Mouse (Mus musculus) limb, embryonic 15.5 days (tissue): ENCODE measurements around the gene Pik3c2b. TPM values are rescaled to one million over a fixed set of nuclear protein-coding genes. Genes with fewer than 3 reads are reported as not detected.

ENCODE experiments used
- ATAC-seq: fragments of 200-750 bp; cut with Nextera tagmentation; 2 replicates; pipeline ENCODE4 v1.8.0; 2017; ENCODE audit warnings: low read depth, moderate TSS enrichment; ENCODE audit not compliant: insufficient number of reproducible peaks, low FRiP score, low TSS enrichment
- H3K27ac ChIP-seq: fragments of 300-500 bp; sonication (generic); 2 replicates; pipeline ENCODE4 v1.5.1; 2015; ENCODE audit warnings: moderate library complexity, mild to moderate bottlenecking, inconsistent platforms
- H3K27me3 ChIP-seq: fragments of 300-500 bp; sonication (generic); 2 replicates; pipeline ENCODE4 v1.6.1; 2015; ENCODE audit warnings: inconsistent platforms
- H3K36me3 ChIP-seq: fragments of 300-500 bp; sonication (generic); 2 replicates; pipeline ENCODE4 v1.6.1; 2015; ENCODE audit warnings: inconsistent platforms
- H3K4me1 ChIP-seq: fragments of 300-500 bp; sonication (generic); 2 replicates; pipeline ENCODE4 v1.6.1; 2015; ENCODE audit warnings: inconsistent platforms
- H3K4me2 ChIP-seq: fragments of 300-500 bp; sonication (generic); 2 replicates; pipeline ENCODE4 v1.6.1; 2015; ENCODE audit warnings: mild to moderate bottlenecking, inconsistent platforms
- H3K4me3 ChIP-seq: fragments of 300-500 bp; sonication (generic); 2 replicates; pipeline ENCODE4 v1.5.1; 2015; ENCODE audit warnings: mild to moderate bottlenecking, inconsistent platforms
- H3K9ac ChIP-seq: fragments of 300-500 bp; sonication (generic); 2 replicates; pipeline ENCODE4 v1.6.1; 2015; ENCODE audit warnings: inconsistent platforms
- H3K9me3 ChIP-seq: fragments of 300-500 bp; sonication (generic); 2 replicates; pipeline ENCODE4 v1.6.1; 2016; ENCODE audit warnings: inconsistent platforms
- WGBS: fragments of 180-500 bp; shearing (Covaris S2); methylation state at CpG from one replicate; pipeline ENCODE4 v1.1.7; 2015; 5-methylcytosine and 5-hydroxymethylcytosine counted together
- polyA plus RNA-seq: library from polyadenylated mRNA; unstranded; fragments of >200 nt; fragmentation: Nextera tagmentation; extraction: Ambion mirVana; gene quantifications from 2 replicates; pipeline ENCODE4 v1.2.1, GENCODE M21; 2015

Pik3c2b gene
- polyA plus RNA-seq, 1 experiment from 2014 or later, result 6.8 TPM

GRCm38 (mm10) chr1:133087206-133087905, 41.9 kb downstream of the Pik3c2b start:
- peaks cover 16% of the 10 kb centered on the region for H3K4me1 ChIP-seq
- ATAC-seq, result no peak
- no peak overlapping the region for H3K9ac ChIP-seq
- peaks cover 30% of the 10 kb centered on the region for H3K36me3 ChIP-seq
- no peak overlapping the region for H3K4me2 ChIP-seq
- H3K27me3 ChIP-seq, result no peaks in the 10 kb centered on the region
- no peaks in the 10 kb centered on the region for H3K9me3 ChIP-seq
- no peak overlapping the region for H3K27ac ChIP-seq
- no peak overlapping the region for H3K4me3 ChIP-seq
- WGBS, result 49% methylated on average over 7 of the region's 7 CpGs

GRCm38 (mm10) chr1:133088196-133088595, 42.7 kb downstream of the Pik3c2b start:
- Histone ChIP-seq H3K27me3 (no peaks in the 10 kb centered on the region), H3K4me3 (no peak overlapping the region), H3K36me3 (peaks cover 27% of the 10 kb centered on the region), H3K9me3 (no peaks in the 10 kb centered on the region), H3K4me1 (peaks cover 16% of the 10 kb centered on the region), H3K27ac (no peak overlapping the region), H3K9ac (no peak overlapping the region), H3K4me2 (no peak overlapping the region)
- ATAC-seq, result no peak
- WGBS, result 80% methylated on average over 10 of the region's 10 CpGs

- Histone ChIP-seq H3K9me3 (no peaks in the 10 kb centered on the region), H3K36me3 (peaks cover 33% of the 10 kb centered on the region), H3K27ac (no peak overlapping the region), H3K9ac (no peak overlapping the region), H3K4me2 (no peak overlapping the region), H3K27me3 (no peaks in the 10 kb centered on the region), H3K4me1 (peaks cover 9% of the 10 kb centered on the region), H3K4me3 (no peak overlapping the region)
- WGBS, result 79% methylated on average over 4 of the region's 4 CpGs
- no peak for ATAC-seq
Observed at GRCm38 (mm10) chr1:133089415-133089814, 43.9 kb downstream of the Pik3c2b start.

GRCm38 (mm10) chr1:133090641-133091040, 45.2 kb downstream of the Pik3c2b start:
- WGBS, result 76% methylated on average over 6 of the region's 6 CpGs

GRCm38 (mm10) chr1:133091483-133091882, 46.0 kb downstream of the Pik3c2b start:
- Histone ChIP-seq H3K4me1 (peaks cover 4% of the 10 kb centered on the region; the same call in 1 of the 2 replicates), H3K9ac (no peak overlapping the region), H3K4me2 (no peak overlapping the region), H3K27ac (no peak overlapping the region), H3K9me3 (no peaks in the 10 kb centered on the region), H3K36me3 (peaks cover 44% of the 10 kb centered on the region), H3K4me3 (no peak overlapping the region), H3K27me3 (no peaks in the 10 kb centered on the region)
- WGBS, result 82% methylated on average over 8 of the region's 8 CpGs
- ATAC-seq, result no peak

More at GRCm38 (mm10) chr1:133090641-133091040, 45.2 kb downstream of the Pik3c2b start:
- no peak overlapping the region for H3K9ac ChIP-seq
- H3K4me3 ChIP-seq, result no peak overlapping the region
- H3K36me3 ChIP-seq, result peaks cover 41% of the 10 kb centered on the region
- H3K27me3 ChIP-seq, result no peaks in the 10 kb centered on the region
- H3K4me1 ChIP-seq, result peaks cover 4% of the 10 kb centered on the region; the same call in 1 of the 2 replicates
- ATAC-seq, result no peak
- no peak overlapping the region for H3K4me2 ChIP-seq
- no peak overlapping the region for H3K27ac ChIP-seq
- no peaks in the 10 kb centered on the region for H3K9me3 ChIP-seq

GRCm38 (mm10) chr1:133093719-133094118, 48.3 kb downstream of the Pik3c2b start:
- no peak overlapping the region for H3K27ac ChIP-seq
- H3K36me3 ChIP-seq, result peaks cover 44% of the 10 kb centered on the region
- H3K9me3 ChIP-seq, result no peaks in the 10 kb centered on the region
- no peak overlapping the region for H3K4me2 ChIP-seq
- ATAC-seq, result no peak
- no peaks in the 10 kb centered on the region for H3K27me3 ChIP-seq
- no peak overlapping the region for H3K9ac ChIP-seq
- H3K4me3 ChIP-seq, result no peak overlapping the region
- WGBS, result 89% methylated on average over 7 of the region's 7 CpGs
- H3K4me1 ChIP-seq, result no peaks in the 10 kb centered on the region

GRCm38 (mm10) chr1:133100980-133101798, 55.7 kb downstream of the Pik3c2b start:
- WGBS, result 37% methylated on average over 17 of the region's 17 CpGs

GRCm38 (mm10) chr1:133102108-133102507, 56.6 kb downstream of the Pik3c2b start:
- Histone ChIP-seq H3K36me3 (peaks cover 55% of the 10 kb centered on the region), H3K9ac (no peak overlapping the region), H3K27ac (no peak overlapping the region), H3K4me1 (0 out of 2 replicates have a peak, but pooled peaks cover 4% of the 10 kb centered on the region), H3K4me3 (no peak overlapping the region), H3K27me3 (no peaks in the 10 kb centered on the region), H3K9me3 (no peaks in the 10 kb centered on the region), H3K4me2 (no peak overlapping the region)
- WGBS, result 81% methylated on average over 5 of the region's 5 CpGs
- ATAC-seq, result no peak

More at GRCm38 (mm10) chr1:133100980-133101798, 55.7 kb downstream of the Pik3c2b start:
- Histone ChIP-seq H3K36me3 (peaks cover 54% of the 10 kb centered on the region), H3K27me3 (no peaks in the 10 kb centered on the region), H3K4me1 (0 out of 2 replicates have a peak, but pooled peaks cover 4% of the 10 kb centered on the region), H3K4me2 (no peak overlapping the region), H3K9me3 (no peaks in the 10 kb centered on the region), H3K4me3 (no peak overlapping the region), H3K9ac (no peak overlapping the region), H3K27ac (no peak overlapping the region)
- ATAC-seq, result no peak

GRCm38 (mm10) chr1:133103315-133103714, 57.8 kb downstream of the Pik3c2b start:
- ATAC-seq, result no peak
- Histone ChIP-seq H3K9me3 (no peaks in the 10 kb centered on the region), H3K9ac (no peak overlapping the region), H3K4me2 (no peak overlapping the region), H3K27me3 (no peaks in the 10 kb centered on the region), H3K4me1 (0 out of 2 replicates have a peak, but pooled peaks cover 4% of the 10 kb centered on the region), H3K4me3 (no peak overlapping the region), H3K27ac (no peak overlapping the region), H3K36me3 (peaks cover 53% of the 10 kb centered on the region)
- 87% methylated on average over 7 of the region's 7 CpGs for WGBS

GRCm38 (mm10) chr1:133103871-133104270, 58.4 kb downstream of the Pik3c2b start:
- Histone ChIP-seq H3K36me3 (peaks cover 48% of the 10 kb centered on the region), H3K27me3 (no peaks in the 10 kb centered on the region), H3K9me3 (no peaks in the 10 kb centered on the region), H3K4me2 (no peak overlapping the region), H3K9ac (no peak overlapping the region), H3K4me1 (0 out of 2 replicates have a peak, but pooled peaks cover 4% of the 10 kb centered on the region), H3K27ac (no peak overlapping the region), H3K4me3 (no peak overlapping the region)
- no peak for ATAC-seq
- WGBS, result 84% methylated on average over 6 of the region's 6 CpGs

- no peak overlapping the region for H3K4me3 ChIP-seq
- H3K9ac ChIP-seq, result no peak overlapping the region
- H3K27me3 ChIP-seq, result no peaks in the 10 kb centered on the region
- ATAC-seq, result no peak
- H3K36me3 ChIP-seq, result no peaks in the 10 kb centered on the region
- H3K9me3 ChIP-seq, result no peaks in the 10 kb centered on the region
- peaks cover 11% of the 10 kb centered on the region for H3K4me1 ChIP-seq
- no peak overlapping the region for H3K27ac ChIP-seq
- 85% methylated on average over 4 of the region's 4 CpGs for WGBS
- no peak overlapping the region for H3K4me2 ChIP-seq
Observed at GRCm38 (mm10) chr1:133116108-133116507, 70.6 kb downstream of the Pik3c2b start.

GRCm38 (mm10) chr1:133118127-133118526, 72.7 kb downstream of the Pik3c2b start:
- H3K4me3 ChIP-seq, result no peak overlapping the region
- no peak overlapping the region for H3K27ac ChIP-seq
- no peak overlapping the region for H3K4me2 ChIP-seq
- no peak overlapping the region for H3K9ac ChIP-seq
- 92% methylated on average over 5 of the region's 5 CpGs for WGBS
- H3K36me3 ChIP-seq, result no peaks in the 10 kb centered on the region
- no peaks in the 10 kb centered on the region for H3K9me3 ChIP-seq
- H3K27me3 ChIP-seq, result no peaks in the 10 kb centered on the region
- H3K4me1 ChIP-seq, result peaks cover 11% of the 10 kb centered on the region
- ATAC-seq, result no peak
